Mouse (Mus musculus) gastrocnemius, postnatal 36 days (tissue): ENCODE measurements around the gene Bsnd. TPM values are rescaled to one million over a fixed set of nuclear protein-coding genes. Genes with fewer than 3 reads are reported as not detected.

Source experiments
- DNase-seq, 2 experiments: peaks; one replicate each; pipeline ENCODE4 v3.0.0; 2022
- intact Hi-C: fragments of 180-260 bp; cut with DNase I; formaldehyde crosslinking; loops from one replicate; pipeline ENCODE4 v1.15.1; 2025
- total RNA-seq, 2 experiments: library from RNA; stranded (reverse); gene quantifications; 2 replicates each; pipeline ENCODE4 v1.2.3; 2021

Gene Bsnd
- total RNA-seq, 2 experiments from 2014 or later, result not detected

DNA sequence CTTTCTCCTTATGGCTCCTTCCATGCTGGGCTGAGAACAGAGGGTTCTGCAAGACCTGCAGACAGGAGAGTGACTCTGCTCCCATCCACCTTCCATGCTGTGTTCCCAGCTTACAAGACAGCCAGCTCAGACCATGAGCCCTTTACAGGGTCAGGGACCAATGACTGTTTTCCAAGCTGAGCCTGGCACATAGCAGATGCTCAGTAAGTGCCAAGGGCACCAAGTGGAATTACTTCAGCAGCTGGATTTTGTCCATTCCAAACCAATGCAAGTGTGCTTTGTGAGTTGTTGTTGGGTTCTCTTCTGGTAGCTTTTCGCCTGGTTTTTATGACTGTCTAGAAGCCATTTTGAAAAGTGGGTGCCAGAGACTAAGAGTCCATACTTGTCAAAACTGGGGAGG, 8.3 kb downstream of the Bsnd start:
- no peak for DNase-seq
- intact Hi-C loops, result no loop called here

DNA sequence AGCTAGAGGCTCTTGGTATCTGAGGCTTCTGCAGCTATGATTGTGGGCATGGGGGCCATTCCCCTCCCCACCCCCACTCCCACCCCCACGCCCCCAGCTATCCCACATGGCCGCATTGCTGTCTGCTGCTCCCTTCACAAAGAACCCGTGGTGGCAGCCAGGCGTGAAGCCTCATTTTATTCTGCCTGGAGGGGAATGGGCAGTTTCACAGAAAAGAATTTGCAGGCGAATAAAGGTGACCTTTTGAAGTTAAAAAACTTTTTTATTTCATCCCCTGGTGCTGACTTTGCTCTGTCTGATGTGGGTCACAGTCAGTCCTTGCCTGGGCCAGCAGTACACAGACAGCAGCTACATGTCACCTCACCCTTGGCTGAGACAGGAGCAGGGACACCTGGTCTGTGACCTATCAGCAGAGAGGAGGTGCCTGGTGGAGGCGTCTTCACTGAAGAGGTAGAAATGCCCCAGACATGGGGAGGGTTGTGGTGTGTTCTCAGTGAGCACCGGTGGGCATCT, 8.8 kb downstream of the Bsnd start:
- intact Hi-C loops, result no loop called here
- DNase-seq, result no peak

DNA sequence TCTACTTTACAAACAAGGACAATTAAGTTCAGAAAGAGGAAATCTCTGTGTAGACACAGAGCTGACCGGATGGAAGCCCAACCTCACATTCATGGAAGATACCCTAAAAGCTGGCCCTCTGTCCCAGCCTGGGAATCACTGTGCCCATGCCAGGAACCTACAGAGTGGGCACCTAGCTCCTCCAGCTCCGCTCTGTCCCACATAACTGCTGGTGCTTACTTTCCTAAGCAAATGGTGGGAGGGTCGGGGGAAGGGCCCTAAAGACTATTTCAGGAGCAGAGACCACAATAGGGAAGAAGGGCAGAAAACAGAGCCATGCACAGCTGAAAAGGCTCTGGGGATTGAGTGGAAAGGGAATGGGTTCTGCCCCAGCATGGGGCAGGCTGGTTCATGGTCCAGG, 11.5 kb downstream of the Bsnd start:
- intact Hi-C loops, result no loop called here
- no peak for DNase-seq

DNA sequence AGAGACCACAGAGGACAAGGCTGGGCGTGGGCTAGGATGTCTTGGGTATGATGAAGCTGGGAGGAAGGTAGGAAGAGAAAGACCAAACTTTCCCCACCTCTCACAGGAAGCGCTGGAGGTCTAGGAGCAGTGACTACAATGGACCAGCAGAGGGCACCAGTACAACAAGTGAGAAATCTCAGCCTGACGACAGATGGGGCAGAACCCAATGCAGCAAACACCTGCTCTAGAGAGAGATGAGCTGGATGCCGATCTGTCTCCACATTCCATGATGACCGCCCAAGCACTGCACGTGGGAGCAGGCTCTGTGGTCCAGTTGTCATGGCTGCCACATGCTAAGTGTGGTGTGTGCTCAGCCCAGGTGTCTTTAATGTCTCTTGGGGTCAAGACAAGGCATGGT, 17.8 kb downstream of the Bsnd start:
- DNase-seq, result peak in 1 of 2 experiments; percentile 21
- intact Hi-C loops, result loop anchor here (1.0 kb wide), 2 partner anchors 19 to 56 kb away; no protein-coding TSS in a partner anchor

DNA sequence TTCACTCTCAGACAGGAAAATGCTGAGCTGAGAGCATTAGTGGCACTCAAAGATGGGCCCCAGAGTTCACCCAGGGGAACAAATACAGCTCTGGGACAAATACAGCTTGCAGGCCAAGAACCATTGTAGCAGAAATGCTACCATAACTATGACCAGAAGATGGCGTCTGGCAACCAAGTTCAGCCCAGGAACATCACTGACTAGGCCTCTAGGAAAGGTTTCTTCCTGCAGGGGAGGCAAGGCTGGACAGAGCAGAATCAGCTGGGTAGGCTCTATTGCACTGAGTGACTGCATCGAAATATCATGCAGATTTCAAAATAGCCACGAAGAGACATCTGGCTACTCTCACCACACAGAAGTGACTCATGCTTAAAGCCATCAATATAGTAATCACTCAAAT, 19.7 kb downstream of the Bsnd start:
- intact Hi-C loops, result no loop called here
- peak in 1 of 2 experiments; percentile 23 for DNase-seq

DNA sequence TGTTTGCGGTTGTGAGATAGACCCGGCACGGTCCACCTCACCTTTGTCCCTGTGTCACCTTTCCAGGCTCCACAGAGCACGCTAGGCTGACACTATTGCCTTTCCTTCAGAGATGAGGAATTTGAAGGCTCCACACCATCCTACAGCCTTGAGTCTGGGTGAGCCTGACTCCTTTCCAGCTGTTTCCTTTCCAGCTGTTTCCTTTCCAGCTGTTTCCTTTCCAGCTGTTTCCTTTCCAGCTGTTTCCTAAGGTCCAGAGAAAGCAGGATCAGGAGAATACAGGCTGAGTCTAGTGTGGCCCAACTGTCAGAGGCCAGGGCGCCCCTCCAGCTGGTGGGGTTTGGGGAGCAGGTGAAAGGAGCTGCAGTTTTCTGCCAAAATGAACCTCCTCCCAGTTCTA, 21.2 kb downstream of the Bsnd start:
- intact Hi-C loops, result no loop called here
- no peak for DNase-seq

DNA sequence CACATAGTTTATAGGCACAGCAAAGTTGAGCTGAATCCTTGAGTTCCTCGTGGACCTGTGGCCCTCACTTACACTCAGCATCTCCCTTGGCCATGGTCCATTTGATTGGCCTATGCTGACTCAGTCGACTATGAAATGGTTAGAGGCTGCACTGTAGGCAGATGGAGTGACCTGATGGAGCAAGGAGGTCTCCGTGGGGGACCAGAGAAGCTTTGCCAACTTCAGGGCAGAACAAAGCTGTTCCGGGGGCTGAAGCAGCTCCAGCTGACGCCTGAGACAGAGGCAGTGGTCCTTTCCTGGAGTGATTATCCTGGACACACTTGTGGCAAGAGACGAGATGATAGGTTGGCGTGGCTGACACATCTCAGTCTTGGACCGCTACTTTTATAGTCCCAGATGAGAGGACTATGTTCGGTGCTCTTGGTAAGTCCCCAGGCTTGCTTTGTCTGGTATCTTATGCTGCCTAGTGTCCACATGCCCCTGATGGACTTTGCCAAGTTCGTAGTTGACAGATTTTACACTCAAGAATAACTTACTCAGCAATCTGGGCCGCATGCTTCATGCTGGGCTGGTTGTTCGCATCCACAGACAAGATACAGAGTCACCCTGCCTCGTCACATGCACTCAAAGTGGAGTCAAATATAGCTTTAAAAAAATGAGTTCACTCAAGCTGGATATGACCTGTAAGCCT, 24.5 kb downstream of the Bsnd start:
- intact Hi-C loops, result no loop called here
- DNase-seq, result no peak

DNA sequence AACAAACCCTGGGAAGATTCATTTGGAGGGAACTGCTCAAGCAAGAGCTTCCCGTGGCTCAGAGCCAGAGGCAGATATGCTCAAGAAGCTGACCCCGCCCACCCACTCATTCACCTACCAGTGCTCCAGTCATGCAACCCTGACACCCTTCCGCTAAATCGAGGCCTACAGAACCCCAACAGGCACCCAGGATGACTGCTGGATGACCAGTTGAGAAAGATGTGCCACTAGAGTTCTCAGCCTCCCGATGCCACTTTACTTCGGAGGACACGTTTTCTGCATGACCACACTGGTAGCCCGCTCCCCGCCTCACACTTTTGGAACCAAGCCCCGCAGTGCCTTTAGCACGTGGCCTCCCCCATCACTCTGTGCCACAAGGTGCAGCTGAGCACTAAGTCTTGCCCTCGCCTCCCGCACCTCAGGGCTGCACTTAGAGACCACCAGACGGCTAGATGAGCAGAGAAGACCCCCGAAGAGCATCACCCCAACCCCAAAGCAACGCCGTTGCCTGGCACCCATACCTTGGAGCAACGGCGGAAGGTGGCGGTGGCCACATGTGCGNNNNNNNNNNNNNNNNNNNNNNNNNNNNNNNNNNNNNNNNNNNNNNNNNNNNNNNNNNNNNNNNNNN, 28.8 kb downstream of the Bsnd start:
- no peak for DNase-seq
- intact Hi-C loops, result no loop called here

DNA sequence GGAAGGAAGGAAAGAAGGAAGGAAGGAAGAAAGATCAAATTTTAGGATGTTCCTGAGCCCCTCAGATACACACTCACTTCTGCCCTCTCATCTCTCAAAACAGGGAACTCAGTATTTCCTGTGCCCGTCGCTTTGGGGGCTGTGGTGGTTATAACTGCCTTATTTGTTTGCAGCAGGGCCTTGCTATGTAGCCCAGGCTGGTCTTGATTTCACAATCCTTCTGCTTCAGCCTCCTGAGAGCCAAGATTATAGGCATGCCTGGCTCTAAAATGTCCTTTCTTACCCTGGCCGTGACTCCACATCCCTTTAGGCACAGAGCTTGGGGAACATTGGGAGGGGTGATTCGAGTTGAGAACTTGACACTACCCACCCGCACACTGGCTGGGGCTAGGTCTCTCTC, 29.6 kb downstream of the Bsnd start:
- intact Hi-C loops, result no loop called here
- no peak for DNase-seq

DNA sequence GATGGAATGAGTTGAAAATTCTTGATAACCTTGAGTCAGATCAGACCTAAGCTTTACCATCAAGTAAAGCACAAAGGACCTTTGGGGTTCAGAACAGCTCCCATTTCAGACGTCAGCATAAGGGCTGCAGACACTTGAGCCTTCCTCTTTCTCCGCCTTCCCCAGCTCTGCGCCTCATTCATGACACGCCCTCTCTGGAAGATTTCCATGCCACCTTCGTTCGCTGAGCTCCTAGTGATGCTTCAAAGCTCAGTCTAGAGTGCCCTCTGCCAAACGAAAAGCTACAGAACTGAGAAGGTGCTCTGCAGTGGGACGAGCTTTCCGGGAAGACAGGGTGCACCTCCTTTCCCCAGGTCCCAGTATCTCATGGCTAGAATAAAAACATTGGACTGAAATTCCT, 30.1 kb downstream of the Bsnd start:
- intact Hi-C loops, result no loop called here
- no peak for DNase-seq

DNA sequence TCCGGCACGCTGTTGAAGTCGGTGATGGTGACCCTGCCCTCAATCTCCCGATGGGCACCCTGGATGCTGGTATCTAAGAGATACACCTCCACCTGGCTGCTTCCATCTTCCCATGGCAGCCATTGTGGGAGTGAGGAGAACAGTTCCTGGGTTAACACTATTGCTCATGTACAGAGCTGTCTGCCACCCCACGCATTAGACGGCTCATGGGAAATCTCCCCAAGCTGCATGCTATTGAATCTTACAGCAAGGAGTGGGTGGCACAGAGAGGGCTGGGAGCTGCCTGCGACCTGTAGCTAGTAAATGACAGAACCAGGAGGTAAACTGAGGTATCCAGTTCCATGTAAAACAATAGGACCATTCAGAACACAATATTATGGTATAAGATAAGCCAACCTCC, 37.5 kb downstream of the Bsnd start:
- intact Hi-C loops, result no loop called here

DNA sequence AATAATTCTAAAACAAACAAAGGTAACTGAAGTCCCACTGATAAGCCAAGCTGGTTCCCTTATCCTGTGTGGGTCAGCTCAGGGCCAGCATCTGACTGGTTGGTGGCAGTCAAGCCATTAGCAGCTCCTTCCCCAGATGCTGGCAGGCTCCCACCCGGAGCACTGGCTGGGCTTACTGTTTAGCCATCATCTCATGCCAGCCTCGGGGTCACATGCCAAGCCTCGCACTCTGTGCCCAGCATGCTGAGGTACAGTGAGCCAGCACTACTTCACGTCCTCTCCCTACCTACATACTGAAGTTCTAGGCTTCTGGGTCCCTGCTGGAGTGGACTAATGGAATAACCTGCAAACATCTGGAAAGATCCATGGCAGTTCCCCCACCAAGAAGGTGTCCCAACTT, 38.6 kb downstream of the Bsnd start:
- DNase-seq, result no peak
- intact Hi-C loops, result no loop called here

More for the DNA sequence above, 37.5 kb downstream of the Bsnd start:
- DNase-seq, result no peak

DNA sequence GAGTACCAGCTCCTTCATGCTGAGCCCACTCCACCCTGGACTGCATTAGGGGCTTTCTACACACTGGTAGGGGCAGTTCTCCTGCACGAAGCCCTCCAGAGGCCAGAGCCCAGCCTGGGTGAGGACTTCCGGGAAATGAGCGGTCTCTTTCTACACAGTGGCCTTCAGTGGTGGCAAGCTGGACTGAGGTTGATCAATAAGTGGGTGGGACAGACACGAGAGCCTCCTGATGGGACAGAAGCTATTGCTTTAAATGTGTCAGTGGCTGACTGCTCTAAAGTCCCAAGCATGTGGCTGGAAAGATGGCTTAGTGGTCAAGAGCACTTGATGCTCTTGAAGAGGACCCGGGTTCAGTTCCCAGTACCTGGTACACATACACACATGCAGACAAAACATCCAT, 39.0 kb downstream of the Bsnd start:
- intact Hi-C loops, result no loop called here

DNA sequence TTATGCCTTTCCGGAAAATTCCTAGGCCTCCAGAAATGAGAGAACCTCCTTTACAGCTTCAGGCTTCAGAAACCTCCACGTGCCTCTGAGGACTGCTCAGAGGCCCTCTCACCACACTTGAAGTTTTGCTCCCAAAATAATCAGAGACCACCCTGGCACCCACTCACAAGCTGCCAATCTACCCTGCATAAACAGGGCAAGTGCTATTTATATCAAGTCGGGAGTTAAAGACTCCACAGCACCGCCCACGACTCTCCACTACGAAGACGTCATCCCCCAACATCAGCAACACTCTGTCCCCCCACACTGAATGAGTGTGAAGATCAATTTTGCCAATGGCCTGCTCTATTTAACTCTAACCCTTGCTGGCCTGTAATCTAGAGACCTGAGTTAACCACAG, 39.7 kb downstream of the Bsnd start:
- intact Hi-C loops, result no loop called here
- DNase-seq, result no peak

More for the DNA sequence above, 39.0 kb downstream of the Bsnd start:
- no peak for DNase-seq

DNA sequence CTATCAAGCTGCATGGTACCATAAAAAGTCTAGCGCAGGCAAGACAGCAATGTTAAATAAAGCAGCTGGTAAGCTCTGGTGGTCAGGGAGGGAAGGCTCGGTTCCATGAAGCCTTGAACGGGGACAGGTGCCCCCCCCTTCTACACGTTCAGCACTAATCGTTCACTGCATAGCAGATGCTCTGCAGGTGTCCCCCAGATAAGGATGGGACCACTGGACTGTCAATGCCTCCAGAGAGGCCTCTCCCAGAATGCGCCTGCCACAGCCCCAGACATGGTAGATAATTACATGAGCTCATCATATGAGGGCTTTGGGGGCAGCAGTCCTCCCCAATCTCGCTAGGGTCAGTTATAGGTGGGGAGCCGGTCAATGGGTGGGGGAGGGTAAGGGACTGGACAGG, 42.8 kb downstream of the Bsnd start:
- no peak for DNase-seq
- intact Hi-C loops, result no loop called here

DNA sequence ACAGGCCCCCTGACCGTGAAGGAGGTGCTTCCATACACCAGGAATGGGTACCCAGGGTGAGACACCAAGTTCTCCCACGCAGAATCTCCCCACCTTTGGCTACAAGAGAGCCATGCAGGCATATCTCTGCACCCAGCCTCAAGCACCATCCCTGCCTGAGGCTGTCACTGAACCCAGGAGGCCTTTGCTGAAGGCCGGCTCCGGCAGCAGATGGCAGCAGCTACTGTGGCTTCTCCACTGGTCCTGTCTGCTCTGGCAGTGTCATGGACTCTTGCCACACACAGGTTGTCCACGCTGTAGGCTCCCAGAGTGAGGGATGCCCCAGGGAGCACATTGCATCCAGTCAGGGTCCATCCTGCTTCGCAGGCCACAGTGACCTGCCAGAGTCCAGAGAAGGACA, 48.9 kb downstream of the Bsnd start:
- no peak for DNase-seq
- intact Hi-C loops, result no loop called here

DNA sequence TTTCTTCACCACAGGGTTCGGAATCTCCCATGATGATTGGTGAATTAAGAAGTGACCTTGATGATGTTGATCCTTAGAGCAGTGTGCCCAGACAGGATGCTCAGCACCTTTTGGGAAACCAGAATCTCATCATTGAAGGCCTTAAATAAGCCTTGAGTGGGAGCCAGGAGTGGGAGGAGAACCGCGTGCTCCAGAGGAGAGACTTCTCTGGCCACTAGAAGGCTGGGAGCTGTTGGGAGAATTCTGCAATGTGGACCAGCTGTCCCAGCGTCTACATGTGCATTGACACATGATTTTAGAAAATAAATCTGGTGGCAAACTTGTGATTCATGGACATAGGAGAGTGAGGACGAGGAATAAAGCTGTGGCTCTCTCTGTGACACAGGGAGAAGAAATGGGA, 53.3 kb downstream of the Bsnd start:
- intact Hi-C loops, result no loop called here
- DNase-seq, result no peak

DNA sequence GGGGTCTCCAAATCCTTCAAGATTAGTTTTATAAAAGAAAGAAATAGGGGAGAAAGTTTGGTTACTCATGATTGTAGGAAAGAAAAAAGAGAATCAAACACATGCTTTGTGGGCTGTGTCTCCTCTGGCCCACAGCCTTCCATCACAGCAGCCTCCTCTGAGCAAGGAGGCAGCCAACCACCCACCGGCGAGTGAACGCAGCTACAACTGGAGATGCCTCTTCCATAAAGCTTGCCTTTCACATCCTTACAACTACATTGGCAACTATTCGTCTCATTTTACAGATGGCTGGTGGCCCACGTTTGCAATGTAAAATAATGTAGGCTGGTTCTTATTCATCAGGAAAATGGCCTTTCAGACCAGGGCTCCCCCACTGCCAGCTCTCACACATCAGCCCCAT, 54.9 kb downstream of the Bsnd start:
- DNase-seq, result no peak
- intact Hi-C loops, result no loop called here

DNA sequence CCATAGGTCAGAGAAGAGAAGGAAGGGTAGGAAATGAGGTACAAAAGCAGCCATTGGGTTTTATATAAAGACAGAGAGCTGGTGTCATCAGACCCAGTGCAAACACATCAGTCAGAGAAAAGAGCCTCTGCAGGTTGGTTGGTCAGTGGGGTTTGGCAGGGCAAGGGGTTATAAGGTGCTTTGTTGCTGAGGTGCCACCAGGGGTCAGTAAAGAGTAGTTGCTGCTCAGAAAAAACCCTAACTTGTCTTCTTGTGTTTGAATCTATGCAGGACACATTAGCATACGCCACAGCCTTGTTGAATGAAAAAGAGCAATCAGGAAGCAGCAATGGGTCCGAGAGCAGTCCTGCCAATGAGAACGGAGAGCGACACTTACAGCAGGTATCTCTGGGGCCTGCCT, 55.6 kb downstream of the Bsnd start:
- no peak for DNase-seq
- intact Hi-C loops, result no loop called here

DNA sequence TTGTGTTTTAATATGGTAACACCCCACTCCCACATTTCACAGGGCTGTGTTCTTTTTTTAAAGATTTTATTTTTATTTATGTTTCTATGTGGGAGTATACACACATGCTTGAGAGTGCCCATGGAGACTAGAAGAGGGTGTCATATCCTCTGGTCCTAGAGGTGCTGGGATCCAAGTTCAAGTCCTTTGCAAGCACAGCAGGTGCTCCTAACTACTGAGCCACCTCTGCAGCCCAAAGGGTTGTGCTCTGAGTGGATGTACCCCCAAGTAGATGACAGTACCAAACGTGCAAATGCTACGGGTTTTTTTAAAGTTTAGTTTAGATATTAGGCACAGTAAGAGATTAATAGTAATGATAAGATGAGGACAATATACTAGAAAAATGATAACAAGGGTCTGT, 56.7 kb downstream of the Bsnd start:
- intact Hi-C loops, result no loop called here
- DNase-seq, result no peak
